Mouse (Mus musculus) CH12.LX (cell line): Measurements from ENCODE around the gene Ptp4a2. TPM values are rescaled to one million over a fixed set of nuclear protein-coding genes. Genes with fewer than 3 reads are reported as not detected.

Source experiments
- DNase-seq: peaks from one replicate; pipeline ENCODE4 v3.0.0-alpha.2; 2013; ENCODE audit errors: extremely low read depth
- H3K27ac ChIP-seq: 2 replicates; pipeline ENCODE4 v1.5.1; 2012; ENCODE audit warnings: low read depth, mild to moderate bottlenecking, control low read depth, moderate library complexity; ENCODE audit not compliant: insufficient read depth
- H3K27me3 ChIP-seq: replicated peaks from 2 replicates; pipeline ENCODE3; 2012; ENCODE audit warnings: inconsistent platforms
- H3K36me3 ChIP-seq, 2 experiments: replicated peaks in 1 of 2; 2 replicates each; pipeline versions ENCODE3 to v1.6.1; 2012; ENCODE audit warnings: inconsistent platforms in 1 of 2, low read length in 1 of 2, mild to moderate bottlenecking in 1 of 2, mixed read lengths in 1 of 2, moderate library complexity in 1 of 2; ENCODE audit not compliant: control insufficient read depth in 1 of 2, insufficient read depth in 1 of 2
- H3K4me1 ChIP-seq, 2 experiments: 2 replicates each; pipeline ENCODE4 v1.6.1; 2012; ENCODE audit warnings: inconsistent platforms in 1 of 2, moderate library complexity in 1 of 2; ENCODE audit not compliant: insufficient read depth in 2 of 2, control insufficient read depth in 1 of 2
- H3K4me2 ChIP-seq: 2 replicates; pipeline ENCODE4 v1.6.1; 2012; ENCODE audit warnings: low read depth, mild to moderate bottlenecking, control low read depth; ENCODE audit not compliant: poor library complexity, insufficient read depth, severe bottlenecking
- H3K4me3 ChIP-seq, 3 experiments: fragments of 150-350 bp in 1 of 3; sonication (generic) in 1 of 3; replicated peaks in 1 of 3; 2 replicates each; pipeline versions ENCODE3 to v1.5.1; 2011 to 2012; ENCODE audit warnings: low read depth in 2 of 3, low read length in 2 of 3, mild to moderate bottlenecking in 2 of 3, moderate library complexity in 2 of 3, control low read depth in 1 of 3, improper control_type of control experiment in 1 of 3, inconsistent platforms in 1 of 3, mixed read lengths in 1 of 3; ENCODE audit not compliant: poor library complexity in 1 of 3
- H3K79me2 ChIP-seq: replicated peaks from 2 replicates; pipeline ENCODE4 v1.6.1; 2012; ENCODE audit warnings: mild to moderate bottlenecking, moderate library complexity; ENCODE audit not compliant: control insufficient read depth, poor library complexity, insufficient read depth, severe bottlenecking; ENCODE audit errors: extremely low read depth
- H3K9ac ChIP-seq: 2 replicates; pipeline ENCODE4 v1.6.1; 2012; ENCODE audit warnings: low read depth, mild to moderate bottlenecking, control low read depth, moderate library complexity; ENCODE audit not compliant: insufficient read depth
- H3K9me3 ChIP-seq: replicated peaks from 2 replicates; pipeline ENCODE3; 2012; ENCODE audit warnings: low read length, inconsistent platforms, mixed read lengths
- CHD1 ChIP-seq: IDR thresholded peaks from 2 replicates; pipeline ENCODE4 v1.6.1; 2012; ENCODE audit warnings: low read depth, low read length, improper control_type of control experiment, inconsistent platforms
- CHD2 ChIP-seq: IDR thresholded peaks from 2 replicates; pipeline ENCODE4 v1.6.1; 2011; ENCODE audit warnings: low read length, improper control_type of control experiment
- EP300 ChIP-seq: IDR thresholded peaks from 2 replicates; pipeline ENCODE4 v1.6.1; 2011; ENCODE audit warnings: low read length, improper control_type of control experiment
- ETS1 ChIP-seq: conservative IDR thresholded peaks from 2 replicates; pipeline ENCODE4 v1.6.1; 2012; ENCODE audit warnings: low read depth, mild to moderate bottlenecking, inconsistent platforms, low read length, improper control_type of control experiment, moderate library complexity
- GABPA ChIP-seq: IDR thresholded peaks from 2 replicates; pipeline ENCODE4 v1.6.1; 2012; ENCODE audit warnings: low read depth, low read length, improper control_type of control experiment, inconsistent platforms; ENCODE audit not compliant: insufficient replicate concordance
- HCFC1 ChIP-seq: IDR thresholded peaks from 2 replicates; pipeline ENCODE4 v1.6.1; 2012; ENCODE audit warnings: low read depth, mild to moderate bottlenecking, inconsistent platforms, low read length, improper control_type of control experiment
- IRF4 ChIP-seq: IDR thresholded peaks from 2 replicates; pipeline ENCODE4 v1.6.1; 2014; ENCODE audit warnings: low read depth, mild to moderate bottlenecking, inconsistent platforms, low read length, improper control_type of control experiment
- KAT2A ChIP-seq: IDR thresholded peaks from 2 replicates; pipeline ENCODE4 v1.6.1; 2012; ENCODE audit warnings: low read length, improper control_type of control experiment, inconsistent platforms; ENCODE audit not compliant: insufficient replicate concordance
- MAFK ChIP-seq: IDR thresholded peaks from 2 replicates; pipeline ENCODE4 v1.6.1; 2011; ENCODE audit warnings: low read length, improper control_type of control experiment; ENCODE audit not compliant: insufficient replicate concordance
- MAZ ChIP-seq: IDR thresholded peaks from 2 replicates; pipeline ENCODE4 v1.6.1; 2012; ENCODE audit warnings: low read depth, mild to moderate bottlenecking, inconsistent platforms, low read length, improper control_type of control experiment, moderate library complexity
- MEF2A ChIP-seq: IDR thresholded peaks from 2 replicates; pipeline ENCODE4 v1.6.1; 2014; ENCODE audit warnings: low read depth, mild to moderate bottlenecking, inconsistent platforms, low read length, improper control_type of control experiment, borderline replicate concordance
- MXI1 ChIP-seq: IDR thresholded peaks from 2 replicates; pipeline ENCODE4 v1.6.1; 2011; ENCODE audit warnings: mild to moderate bottlenecking, low read depth, low read length, improper control_type of control experiment
- MYC ChIP-seq: IDR thresholded peaks from 2 replicates; pipeline ENCODE4 v1.6.1; 2011; ENCODE audit warnings: low read depth, mild to moderate bottlenecking, improper control_type of control experiment, low read length
- NRF1 ChIP-seq: IDR thresholded peaks from 2 replicates; pipeline ENCODE4 v1.6.1; 2014; ENCODE audit warnings: low read depth, mild to moderate bottlenecking, inconsistent platforms, low read length, improper control_type of control experiment, moderate library complexity
- PAX5 ChIP-seq: IDR thresholded peaks from 2 replicates; pipeline ENCODE4 v1.6.1; 2012; ENCODE audit warnings: low read length, inconsistent platforms, mixed read lengths
- POLR2A ChIP-seq: IDR thresholded peaks from 2 replicates; pipeline ENCODE4 v1.6.1; 2011; ENCODE audit warnings: low read depth, mild to moderate bottlenecking, improper control_type of control experiment, low read length
- POLR2AphosphoS2 ChIP-seq: IDR thresholded peaks from 2 replicates; pipeline ENCODE4 v1.6.1; 2011; ENCODE audit warnings: low read depth, low read length, improper control_type of control experiment
- RAD21 ChIP-seq: IDR thresholded peaks from 2 replicates; pipeline ENCODE4 v1.6.1; 2011; ENCODE audit warnings: low read depth, mild to moderate bottlenecking, low read length, improper control_type of control experiment, moderate library complexity
- RCOR1 ChIP-seq: conservative IDR thresholded peaks from 2 replicates; pipeline ENCODE4 v1.6.1; 2012; ENCODE audit warnings: low read depth, mild to moderate bottlenecking, inconsistent platforms, low read length, improper control_type of control experiment
- SIN3A ChIP-seq: IDR thresholded peaks from 2 replicates; pipeline ENCODE4 v1.6.1; 2012; ENCODE audit warnings: low read length, improper control_type of control experiment, inconsistent platforms
- UBTF ChIP-seq: IDR thresholded peaks from 2 replicates; pipeline ENCODE4 v1.6.1; 2012; ENCODE audit warnings: low read depth, mild to moderate bottlenecking, inconsistent platforms, low read length, improper control_type of control experiment, moderate library complexity
- USF1 ChIP-seq: IDR thresholded peaks from 2 replicates; pipeline ENCODE4 v1.6.1; 2014; ENCODE audit warnings: low read depth, mild to moderate bottlenecking, inconsistent platforms, low read length, improper control_type of control experiment
- USF2 ChIP-seq: conservative IDR thresholded peaks from 2 replicates; pipeline ENCODE4 v1.6.1; 2011; ENCODE audit warnings: low read depth, low read length, improper control_type of control experiment
- ZMIZ1 ChIP-seq: IDR thresholded peaks from 2 replicates; pipeline ENCODE4 v1.6.1; 2012; ENCODE audit warnings: low read depth, mild to moderate bottlenecking, inconsistent platforms, low read length, improper control_type of control experiment
- ZNF384 ChIP-seq: IDR thresholded peaks from 2 replicates; pipeline ENCODE4 v1.6.1; 2012; ENCODE audit warnings: low read depth, low read length, improper control_type of control experiment, inconsistent platforms
- dilution Hi-C: fragments of 300-500 bp; cut with MboI; formaldehyde crosslinking; loops from 2 replicates; pipeline ENCODE4 v1.14.3; 2020; ENCODE audit warnings: low sequenced_read_pairs; ENCODE audit not compliant: extremely low pct_unique_long_range_greater_than_20kb, extremely low pct_ligation_motif_present
- in situ Hi-C: fragments of 300-500 bp; cut with MboI; formaldehyde crosslinking; loops from 3 replicates; pipeline ENCODE4 v1.14.3; 2019; ENCODE audit warnings: low sequenced_read_pairs, low pct_ligation_motif_present, low pct_unique_long_range_greater_than_20kb, mixed read lengths
- polyA plus RNA-seq: library from polyadenylated mRNA; unstranded; fragments of >175 nt; gene quantifications from 2 replicates; pipeline ENCODE4 v1.2.1, GENCODE M21; 2012; ENCODE audit warnings: low read depth; ENCODE audit not compliant: insufficient read length
- total RNA-seq, 2 experiments: library from RNA; depleted of rRNA; stranded (reverse); fragments of 300-350 nt in 1 of 2; fragments of >200 nt in 1 of 2; gene quantifications; 2 replicates each; pipeline ENCODE4 v1.2.3; 2012 to 2014

Gene Ptp4a2
- total and polyA plus RNA-seq, 3 experiments = 113 to 415 (median 327) TPM

- in situ Hi-C loops (no loop called here), dilution Hi-C loops (no loop called here)
- H3K27me3 ChIP-seq = no peaks in the 10 kb centered on the region
- H3K27ac ChIP-seq = peak overlapping the region; percentile 58
- TF ChIP-seq PAX5 = no peak
- no peak for TF ChIP-seq UBTF
- no peak for TF ChIP-seq NRF1
- TF ChIP-seq RCOR1 = no peak
- no peak for TF ChIP-seq IRF4
- TF ChIP-seq CHD1 = no peak
- peak; percentile 17; the same call in 1 of the 2 replicates for TF ChIP-seq POLR2A
- peaks cover 14 to 87% of the 10 kb centered on the region in 2 experiments for H3K4me1 ChIP-seq
- H3K4me2 ChIP-seq = peak overlapping the region; percentile 94
- H3K4me3 ChIP-seq = no peak overlapping the region
- peaks cover 94% of the 10 kb centered on the region for H3K79me2 ChIP-seq
- H3K36me3 ChIP-seq = peaks cover 11 to 32% of the 10 kb centered on the region in 2 experiments
- peak overlapping the region; percentile 55; the same call in 1 of the 2 replicates for H3K9ac ChIP-seq
- no peak for DNase-seq
- H3K9me3 ChIP-seq = no peaks in the 10 kb centered on the region
Measured at GRCm38 (mm10) chr4:129830343-129830944, 19.4 kb downstream of the Ptp4a2 start.

- in situ Hi-C loops = no loop called here
Measured at GRCm38 (mm10) chr4:129834581-129834980, 23.6 kb downstream of the Ptp4a2 start.

GRCm38 (mm10) chr4:129835296-129835695 lies 24.3 kb downstream of the Ptp4a2 start:
- H3K4me2 ChIP-seq = no peak overlapping the region
- H3K27ac ChIP-seq = no peak overlapping the region
- no peak overlapping the region for H3K4me3 ChIP-seq
- H3K27me3 ChIP-seq = no peaks in the 10 kb centered on the region
- H3K9me3 ChIP-seq = no peaks in the 10 kb centered on the region
- H3K79me2 ChIP-seq = peaks cover 94% of the 10 kb centered on the region
- H3K4me1 ChIP-seq = peaks cover 16 to 67% of the 10 kb centered on the region in 2 experiments
- dilution Hi-C loops (no loop called here), in situ Hi-C loops (no loop called here)
- H3K36me3 ChIP-seq = peaks cover 21 to 48% of the 10 kb centered on the region in 2 experiments
- no peak for DNase-seq
- no peak overlapping the region for H3K9ac ChIP-seq
- TF ChIP-seq SIN3A (no peak), POLR2AphosphoS2 (no peak), USF2 (no peak), MYC (no peak), ZNF384 (no peak), KAT2A (no peak), MAFK (no peak), ETS1 (no peak), GABPA (no peak), NRF1 (no peak), ZMIZ1 (no peak), RCOR1 (no peak), RAD21 (no peak), POLR2A (no peak), CHD2 (no peak), MEF2A (no peak), EP300 (no peak), HCFC1 (no peak), MXI1 (no peak)

More at GRCm38 (mm10) chr4:129834581-129834980, 23.6 kb downstream of the Ptp4a2 start:
- Histone ChIP-seq H3K4me2 (no peak overlapping the region), H3K4me3 (no peak overlapping the region), H3K27me3 (no peaks in the 10 kb centered on the region), H3K27ac (no peak overlapping the region), H3K9ac (no peak overlapping the region), H3K79me2 (peaks cover 95% of the 10 kb centered on the region), H3K36me3 (peaks cover 16 to 42% of the 10 kb centered on the region in 2 experiments), H3K9me3 (no peaks in the 10 kb centered on the region), H3K4me1 (peaks cover 14 to 70% of the 10 kb centered on the region in 2 experiments)
- TF ChIP-seq USF1 (no peak), POLR2AphosphoS2 (no peak), MAFK (no peak), HCFC1 (no peak), MAZ (no peak), NRF1 (no peak), CHD1 (no peak)
- DNase-seq = no peak
- dilution Hi-C loops = no loop called here
